Mouse (Mus musculus) retina, postnatal 7 days (tissue): ENCODE measurements around the gene Rnf141.

Experiments used
- DNase-seq: peaks from one replicate; pipeline ENCODE4 v3.0.0-alpha.2; 2012; ENCODE audit warnings: low read depth, low spot score

Rnf141 gene

DNA sequence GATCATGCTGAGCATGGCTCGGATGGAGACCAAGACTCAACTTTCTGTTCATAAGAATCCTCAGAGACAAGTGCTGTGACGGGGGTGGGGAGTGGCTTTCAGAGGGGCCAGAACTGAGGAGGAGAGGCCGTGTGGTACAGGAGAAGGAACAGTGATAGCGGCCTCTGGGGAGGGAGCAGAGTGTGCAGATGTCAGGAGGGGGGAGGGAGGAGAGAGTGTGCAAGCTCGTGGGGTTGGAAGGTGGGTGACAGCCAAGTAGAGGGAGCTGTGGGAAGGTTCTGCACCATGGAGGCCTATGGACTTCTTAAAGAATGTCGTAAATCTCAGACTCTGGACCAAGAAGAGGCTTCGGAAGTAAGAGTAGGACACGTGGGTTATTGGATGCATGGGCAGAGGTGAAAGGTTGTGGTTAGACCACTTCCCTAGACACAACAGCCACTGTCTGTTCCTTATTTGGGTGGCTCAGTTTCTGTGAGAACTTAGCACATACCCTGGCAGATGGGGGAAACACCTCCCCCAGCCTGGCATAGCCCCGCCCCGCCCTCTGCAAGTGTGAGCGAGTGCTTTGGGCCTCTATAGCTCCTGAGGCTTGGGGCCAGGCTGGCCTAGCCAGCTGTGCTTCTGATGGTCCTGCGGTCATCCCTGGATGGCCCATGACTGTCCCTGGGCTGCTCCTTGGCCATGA, 47.7 kb downstream of the Rnf141 start:
- DNase-seq: no peak

GRCm38 (mm10) chr7:110794722-110795121, 49.5 kb downstream of the Rnf141 start:
- no peak for DNase-seq

- DNase-seq: no peak
Observed at GRCm38 (mm10) chr7:110792834-110793233, 51.4 kb downstream of the Rnf141 start.

- no peak for DNase-seq
Observed at GRCm38 (mm10) chr7:110792201-110792600, 52.1 kb downstream of the Rnf141 start.

GRCm38 (mm10) chr7:110790878-110791277, 53.4 kb downstream of the Rnf141 start:
- no peak for DNase-seq

- no peak for DNase-seq
Observed at GRCm38 (mm10) chr7:110787310-110787709, 56.9 kb downstream of the Rnf141 start.

DNA sequence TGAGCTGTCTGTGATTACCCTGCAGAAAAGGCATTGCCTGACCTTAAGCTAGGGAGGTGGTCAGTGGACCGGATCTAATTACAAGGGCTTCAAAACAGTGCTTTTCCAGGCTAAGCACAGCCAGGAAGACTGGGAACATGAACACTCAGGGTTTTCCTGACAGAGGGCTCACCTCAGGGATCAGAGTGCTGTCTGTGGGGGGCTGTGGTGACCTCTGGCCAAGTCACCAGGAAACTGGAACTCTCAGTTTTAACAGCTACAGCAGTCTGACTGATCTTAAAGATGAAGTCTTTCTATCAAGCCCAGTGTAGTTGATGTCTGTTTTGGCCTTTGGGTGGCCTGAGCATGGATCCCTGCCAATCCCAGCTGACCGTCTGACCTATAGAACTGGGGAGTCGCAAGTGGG, 58.5 kb downstream of the Rnf141 start:
- no peak for DNase-seq

DNA sequence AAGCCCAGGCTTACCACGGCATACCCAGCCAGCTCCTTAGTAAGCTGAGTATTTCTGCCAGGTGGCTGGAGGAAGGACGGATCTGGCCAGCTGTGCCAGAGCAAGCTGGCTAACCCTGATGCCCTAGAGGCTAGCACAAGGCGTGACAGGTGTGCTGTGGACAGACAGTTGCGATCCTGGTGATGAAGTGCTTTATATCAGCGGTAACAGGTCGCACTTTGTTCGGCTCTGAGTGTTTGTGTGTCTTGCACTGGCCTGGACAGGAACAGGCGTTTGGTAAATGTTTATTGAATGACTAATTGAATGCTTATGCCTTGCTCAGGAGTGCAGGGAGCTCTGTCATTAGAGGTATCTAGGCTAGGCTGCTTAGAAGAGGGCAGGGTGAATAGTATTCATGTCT, 59.3 kb downstream of the Rnf141 start:
- no peak for DNase-seq

GRCm38 (mm10) chr7:110782845-110783478, 61.3 kb downstream of the Rnf141 start:
- DNase-seq: no peak

DNA sequence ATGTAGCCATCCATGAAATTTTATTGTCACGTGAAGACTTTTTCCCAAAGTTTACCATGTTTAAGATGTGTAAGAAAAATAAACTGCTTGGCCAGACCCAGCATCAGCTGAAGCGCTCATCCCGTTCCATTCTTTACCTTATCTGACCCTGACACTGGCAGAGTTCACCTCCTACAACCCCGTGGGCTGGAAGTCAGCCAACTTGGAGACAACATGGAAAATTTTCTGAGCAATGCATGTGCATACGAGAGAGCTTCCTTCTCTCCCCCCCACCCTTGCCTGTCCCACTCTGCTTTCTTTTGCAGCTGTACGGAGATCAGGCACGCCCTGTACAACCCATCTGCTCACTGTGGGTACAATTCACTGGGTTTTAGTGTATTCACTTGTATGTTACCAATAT, 62.1 kb downstream of the Rnf141 start:
- no peak for DNase-seq

DNA sequence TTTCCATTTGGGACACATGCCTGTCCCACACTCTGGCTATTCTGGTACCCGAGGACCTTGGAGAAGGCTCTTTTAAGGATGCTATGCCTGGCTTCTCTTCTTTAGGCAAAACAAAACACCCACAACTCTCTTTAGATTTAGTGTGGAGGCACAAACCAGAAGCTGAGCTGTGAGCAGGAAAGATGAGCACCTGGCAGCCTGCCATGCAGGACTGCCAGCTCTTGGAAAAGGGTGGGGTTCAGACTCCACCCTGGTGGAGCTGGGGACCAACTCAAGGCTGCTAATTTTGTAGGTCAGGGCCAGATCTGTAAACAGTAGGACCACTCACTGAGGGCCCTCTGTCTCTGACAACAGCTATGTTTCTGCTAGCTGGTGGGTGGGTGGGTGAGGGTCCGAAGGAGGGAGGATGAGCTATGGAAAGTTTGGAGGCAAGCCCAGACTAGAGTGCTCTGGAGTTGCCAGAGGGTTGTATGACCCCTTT, 63.0 kb downstream of the Rnf141 start:
- no peak for DNase-seq

GRCm38 (mm10) chr7:110780520-110780919, 63.7 kb downstream of the Rnf141 start:
- DNase-seq: no peak

- no peak for DNase-seq
Observed at GRCm38 (mm10) chr7:110779605-110780111, 64.6 kb downstream of the Rnf141 start.

- DNase-seq: no peak
Observed at GRCm38 (mm10) chr7:110778933-110779332, 65.3 kb downstream of the Rnf141 start.

GRCm38 (mm10) chr7:110777146-110778001, 66.9 kb downstream of the Rnf141 start:
- no peak for DNase-seq

DNA sequence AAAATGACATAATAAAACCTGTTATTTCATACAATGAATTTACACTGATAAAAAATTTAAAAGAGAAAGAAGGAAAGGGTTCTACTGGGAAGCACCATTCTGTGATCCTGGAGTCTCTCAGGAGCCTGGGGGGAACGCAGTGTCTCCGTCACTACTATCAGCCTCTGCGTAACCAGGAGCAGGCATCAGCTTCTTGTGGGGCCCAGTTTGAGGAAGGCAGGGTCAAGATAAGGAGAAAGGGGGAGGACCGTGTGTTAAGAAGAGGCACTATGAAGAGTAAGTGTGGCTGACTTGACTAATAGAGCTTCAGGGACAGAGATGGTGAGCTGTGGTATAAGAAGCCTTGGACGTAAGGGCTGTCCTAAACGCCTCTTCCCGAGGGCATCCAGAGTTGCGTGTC, 69.6 kb downstream of the Rnf141 start:
- no peak for DNase-seq

DNA sequence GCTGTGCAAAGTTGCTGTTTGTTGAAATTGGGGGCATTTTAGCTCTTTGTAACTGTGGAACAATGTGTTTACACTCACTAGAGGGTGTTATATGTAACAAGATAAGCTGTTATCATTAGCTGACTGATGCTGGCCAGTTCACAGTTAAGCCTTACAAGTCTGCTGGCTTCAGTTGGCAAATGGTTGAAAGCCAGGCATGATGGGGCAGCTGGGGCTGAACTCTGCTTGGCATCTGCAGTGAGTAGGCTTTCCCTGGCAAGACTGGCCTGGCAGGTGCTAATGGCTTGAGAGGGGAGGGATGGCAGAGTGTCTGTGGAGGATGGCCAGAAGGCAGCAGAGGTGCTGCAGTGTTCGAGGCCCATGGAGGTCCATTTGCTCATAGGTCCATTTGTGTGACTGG, 70.2 kb downstream of the Rnf141 start:
- no peak for DNase-seq

DNA sequence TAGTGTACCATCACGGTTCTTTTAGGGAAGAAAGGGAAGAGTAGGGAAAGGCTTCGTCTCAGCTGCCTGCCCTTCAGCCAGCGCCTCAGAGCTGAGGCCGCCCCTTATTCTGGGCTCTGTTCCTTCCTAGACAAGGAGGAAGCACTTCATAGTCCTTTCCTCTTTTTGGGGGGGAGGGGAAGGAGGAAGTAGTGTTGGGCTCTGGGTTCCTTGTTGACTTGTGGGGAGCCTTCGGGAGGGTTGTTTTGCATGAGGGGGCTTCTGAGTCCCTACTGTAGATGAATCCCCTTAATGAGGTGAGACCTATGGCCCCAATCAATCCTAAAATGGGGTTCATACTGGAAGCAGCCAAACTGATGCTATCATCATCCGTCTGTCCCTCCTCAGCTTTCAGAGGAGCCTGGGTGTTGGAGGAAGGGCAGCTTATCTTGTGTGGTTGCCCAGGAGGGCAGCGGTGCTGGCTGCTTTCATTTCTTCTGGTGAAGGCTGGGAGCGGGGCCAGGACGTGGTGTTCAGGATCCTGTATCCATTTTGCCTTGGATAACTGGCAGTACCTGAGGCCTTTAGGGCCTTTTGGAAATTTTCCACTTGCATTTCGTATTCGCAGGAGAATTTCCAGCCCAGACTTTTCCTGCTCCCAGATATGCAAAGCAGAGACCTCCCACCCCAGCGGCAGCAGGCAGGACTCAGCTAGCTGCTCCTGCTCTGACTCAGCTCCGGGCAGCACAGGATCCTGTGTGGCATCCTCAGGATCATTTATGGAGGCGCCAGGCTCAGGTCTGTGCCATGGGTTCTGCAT, 70.9 kb downstream of the Rnf141 start:
- no peak for DNase-seq

GRCm38 (mm10) chr7:110772343-110772742, 71.9 kb downstream of the Rnf141 start:
- no peak for DNase-seq

DNA sequence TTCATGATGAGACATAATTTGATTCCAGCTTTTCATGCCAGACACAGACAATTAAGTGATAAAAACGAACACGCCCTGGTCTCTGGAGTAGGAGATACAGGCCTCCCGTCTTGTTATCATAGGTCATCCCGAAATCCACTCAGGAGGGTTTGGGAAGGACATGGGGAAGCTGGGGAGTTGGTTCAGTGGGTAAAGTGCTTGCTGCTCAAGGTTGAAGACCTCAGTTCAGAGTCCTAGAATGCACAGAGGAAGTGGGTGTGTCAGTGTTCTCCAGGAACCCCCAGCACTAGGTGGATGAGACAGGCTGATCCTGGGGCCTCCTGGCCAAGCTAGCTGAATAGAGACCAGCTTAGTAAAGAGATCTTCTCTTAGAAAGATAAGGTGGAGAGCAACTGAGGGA, 73.3 kb downstream of the Rnf141 start:
- DNase-seq: no peak

GRCm38 (mm10) chr7:110769094-110769493, 75.2 kb downstream of the Rnf141 start:
- DNase-seq: no peak
